Mouse (Mus musculus) ES-Bruce4 (cell line): ENCODE data around the gene Pax5.

ENCODE experiments used
- CTCF ChIP-seq: IDR thresholded peaks from one replicate; pipeline ENCODE4 v1.8.1; 2011; ENCODE audit warnings: low read depth, low read length
- POLR2A ChIP-seq: IDR thresholded peaks from one replicate; pipeline ENCODE4 v1.8.1; 2011; ENCODE audit warnings: low read length; ENCODE audit not compliant: insufficient read depth

GRCm38 (mm10) chr4:44495836-44496235, 214.5 kb downstream of the Pax5 start:
- no peak for TF ChIP-seq POLR2A
- TF ChIP-seq CTCF = no peak
